ENCODE assay signal across 22 mouse cellular contexts in the genomic region with DNA sequence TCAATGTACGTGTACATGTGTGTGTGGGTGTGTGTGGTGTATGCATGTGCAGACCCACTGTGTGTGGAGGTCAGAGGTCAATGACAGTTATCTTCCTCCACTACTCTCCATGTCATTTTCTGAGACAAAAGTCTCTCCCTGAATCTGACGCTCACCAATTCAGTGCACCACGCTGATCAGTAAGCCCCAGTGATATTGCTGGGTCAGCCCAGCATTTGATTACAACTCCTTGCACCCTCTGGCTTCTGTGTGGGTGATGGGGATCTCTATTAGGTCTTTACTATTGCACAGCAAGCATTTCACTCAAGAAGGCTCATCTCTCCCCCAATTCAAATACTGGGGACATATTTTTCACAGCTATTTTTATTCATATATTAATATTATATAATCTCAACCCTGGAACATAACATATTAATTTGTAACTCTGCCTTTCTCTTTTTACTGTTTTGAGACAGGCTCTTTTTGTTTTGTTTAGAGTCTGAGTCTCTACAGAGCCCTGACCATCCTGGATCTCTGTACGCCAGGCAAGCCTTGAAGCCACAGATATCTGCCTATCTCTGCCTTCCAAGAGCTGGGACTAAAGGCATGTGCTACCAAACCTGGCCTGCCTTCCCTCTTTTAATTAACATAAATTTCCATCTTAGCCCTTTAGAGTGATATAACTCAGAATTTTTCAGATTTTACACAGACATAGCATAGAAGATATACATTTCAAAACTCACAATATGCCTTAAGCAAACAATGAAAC. TPM values are rescaled to one million over a fixed set of nuclear protein-coding genes. Genes with fewer than 3 reads are reported as not detected.
DNase-seq lines count a peak whose midpoint lies in the region; ATAC-seq lines count a peak whose summit lies in the region.
"Had no signal": no experiment of that assay in that cellular context is flagged by ENCODE, and none has a peak within 500 bp of the region (broad histone marks: within the 10 kb centered on the region; RNA-seq: fewer than 3 reads in every experiment).

No protein-coding gene starts in this region.

- no peaks in the 10 kb centered on the region for H3K9me3 ChIP-seq in liver, embryonic 12.5 days (replicated peaks)
- no peaks in the 10 kb centered on the region for H3K9me3 ChIP-seq in liver, embryonic 16.5 days (replicated peaks; ENCODE audit: control insufficient read depth, low read length)
- H3K9me3 ChIP-seq in hindbrain, embryonic 10.5 days = no peaks in the 10 kb centered on the region
- no peaks in the 10 kb centered on the region for H3K9me3 ChIP-seq in forebrain, embryonic 10.5 days
- H3K9me3 ChIP-seq: embryonic facial prominence, embryonic 10.5 days; forebrain, embryonic 13.5 days; heart, embryonic 13.5 days; hindbrain, embryonic 12.5 days had no signal

- DNase-seq in adrenal gland, adult 8-10 months = no peak
- DNase-seq in ovary, adult 18-20 months (ENCODE audit: low spot score) = no peak
- no peak for DNase-seq in hindbrain, embryonic 10.5 days (ENCODE audit: low spot score)
- DNase-seq in forebrain, embryonic 10.5 days (ENCODE audit: extremely low spot score, low spot score) = no peak
- DNase-seq: adrenal gland, postnatal 25 days; cerebellum, adult 18-20 months; cerebellum, postnatal 10 days; gastrocnemius, adult 2 months; gastrocnemius, postnatal 36 days; heart, adult 11 months; heart, postnatal 36 days had no signal

- peak overlapping the region; percentile 80 for H3K27ac ChIP-seq in liver, embryonic 12.5 days
- H3K27ac ChIP-seq in liver, embryonic 16.5 days (ENCODE audit: low read length) = peak overlapping the region; percentile 69; the same call in 1 of the 2 replicates
- no peak overlapping the region for H3K27ac ChIP-seq in hindbrain, embryonic 10.5 days
- no peak overlapping the region for H3K27ac ChIP-seq in forebrain, embryonic 10.5 days
- H3K27ac ChIP-seq: embryonic facial prominence, embryonic 10.5 days; forebrain, embryonic 13.5 days; gastrocnemius, adult 2 months; heart, embryonic 13.5 days; hindbrain, embryonic 12.5 days; hindbrain, postnatal 0 days had no signal

- no peaks in the 10 kb centered on the region for H3K27me3 ChIP-seq in liver, embryonic 12.5 days (replicated peaks)
- H3K27me3 ChIP-seq in liver, embryonic 16.5 days (ENCODE audit: control insufficient read depth, insufficient read depth, low read depth, low read length) = no peaks in the 10 kb centered on the region
- H3K27me3 ChIP-seq in hindbrain, embryonic 10.5 days (ENCODE audit: insufficient read depth, poor library complexity, severe bottlenecking) = no peaks in the 10 kb centered on the region
- H3K27me3 ChIP-seq in forebrain, embryonic 10.5 days (ENCODE audit: poor library complexity, severe bottlenecking) = no peaks in the 10 kb centered on the region
- H3K27me3 ChIP-seq: forebrain, embryonic 13.5 days; heart, embryonic 13.5 days; hindbrain, embryonic 12.5 days; Patski had no signal

- peak; percentile 80 for ATAC-seq in erythroblast, adult 5-6 weeks (replicated peaks; ENCODE audit: low FRiP score, poor library complexity, severe bottlenecking)
- ATAC-seq in liver, embryonic 12.5 days = peak; percentile 91
- peak; percentile 86 for ATAC-seq in liver, embryonic 16.5 days (ENCODE audit: low read depth)
- ATAC-seq: activated CD4-positive, CD25-positive, alpha-beta regulatory T cell, adult 4 months; forebrain, embryonic 13.5 days; hindbrain, postnatal 0 days; Patski had no signal

- no peak overlapping the region for H3K9ac ChIP-seq in liver, embryonic 12.5 days
- H3K9ac ChIP-seq in liver, embryonic 16.5 days (ENCODE audit: low read depth, low read length) = no peak overlapping the region
- H3K9ac ChIP-seq: forebrain, embryonic 13.5 days; heart, embryonic 13.5 days; hindbrain, embryonic 12.5 days had no signal

- H3K4me2 ChIP-seq in liver, embryonic 12.5 days = peak overlapping the region; percentile 44
- H3K4me2 ChIP-seq in liver, embryonic 16.5 days (ENCODE audit: low read depth, low read length) = peak overlapping the region; percentile 24
- H3K4me2 ChIP-seq: forebrain, embryonic 13.5 days; heart, embryonic 13.5 days; hindbrain, embryonic 12.5 days had no signal

- no peak overlapping the region for H3K4me3 ChIP-seq in liver, embryonic 12.5 days
- no peak overlapping the region for H3K4me3 ChIP-seq in liver, embryonic 16.5 days (ENCODE audit: low read depth, low read length)
- no peak overlapping the region for H3K4me3 ChIP-seq in hindbrain, embryonic 10.5 days
- no peak overlapping the region for H3K4me3 ChIP-seq in forebrain, embryonic 10.5 days
- H3K4me3 ChIP-seq: embryonic facial prominence, embryonic 10.5 days; forebrain, embryonic 13.5 days; gastrocnemius, adult 2 months; heart, embryonic 13.5 days; hindbrain, embryonic 12.5 days had no signal

- peaks cover 78% of the 10 kb centered on the region for H3K4me1 ChIP-seq in liver, embryonic 12.5 days
- H3K4me1 ChIP-seq in liver, embryonic 16.5 days (ENCODE audit: control insufficient read depth, low read depth, low read length) = peaks cover 21% of the 10 kb centered on the region
- no peaks in the 10 kb centered on the region for H3K4me1 ChIP-seq in hindbrain, embryonic 10.5 days (replicated peaks)
- H3K4me1 ChIP-seq in forebrain, embryonic 10.5 days = no peaks in the 10 kb centered on the region
- H3K4me1 ChIP-seq: embryonic facial prominence, embryonic 10.5 days; forebrain, embryonic 13.5 days had no signal

- 41% methylated on average over 4 of the region's 4 CpGs for WGBS in liver, embryonic 12.5 days (ENCODE audit: insufficient replicate concordance)
- 45% methylated on average over 4 of the region's 4 CpGs for WGBS in liver, embryonic 16.5 days (ENCODE audit: insufficient replicate concordance)
- 90% methylated on average over 4 of the region's 4 CpGs for WGBS in hindbrain, embryonic 10.5 days
- 89% methylated on average over 4 of the region's 4 CpGs for WGBS in forebrain, embryonic 10.5 days

- H3K36me3 ChIP-seq in liver, embryonic 12.5 days = no peaks in the 10 kb centered on the region
- no peaks in the 10 kb centered on the region for H3K36me3 ChIP-seq in liver, embryonic 16.5 days (ENCODE audit: control insufficient read depth, insufficient read depth)
- H3K36me3 ChIP-seq in hindbrain, embryonic 10.5 days = no peaks in the 10 kb centered on the region
- no peaks in the 10 kb centered on the region for H3K36me3 ChIP-seq in forebrain, embryonic 10.5 days (replicated peaks)
- H3K36me3 ChIP-seq: embryonic facial prominence, embryonic 10.5 days; heart, embryonic 13.5 days; hindbrain, embryonic 12.5 days had no signal

RNA-seq across cellular contexts. Expression of a gene that starts 22.3 kb away (rescaled TPM):
- 21.9 and 26.1 TPM in 2 replicates for total RNA-seq in erythroblast, adult 5-6 weeks (2015; ENCODE audit: low replicate concordance)
- 19.1 and 27.2 TPM in 2 replicates for total RNA-seq in erythroblast, adult 5-6 weeks (2017; ENCODE audit: low replicate concordance)
- polyA plus RNA-seq in liver, embryonic 12.5 days (2016; fragmentation: Nextera tagmentation; extraction: Ambion mirVana) = 30.1 and 35.2 TPM in 2 replicates
- polyA plus RNA-seq in liver, embryonic 16.5 days (2015; fragmentation: Nextera tagmentation; extraction: Ambion mirVana) = 12.7 and 14.0 TPM in 2 replicates
- total RNA-seq in adrenal gland, adult 8-10 months (2022) = 100 to 1,000 TPM; 142 to 177 (median 168) TPM
- polyA plus RNA-seq in hindbrain, embryonic 10.5 days (2016; fragmentation: Nextera tagmentation; extraction: Ambion mirVana) = 23.9 and 29.8 TPM in 2 replicates
- 32.6 and 33.9 TPM in 2 replicates for polyA plus RNA-seq in forebrain, embryonic 10.5 days (2016; fragmentation: Nextera tagmentation; extraction: Ambion mirVana)

RNA-seq across cellular contexts. Expression of a gene that starts 53.2 kb away (rescaled TPM):
- not detected in 2 replicates for total RNA-seq in erythroblast, adult 5-6 weeks (2015; ENCODE audit: low replicate concordance)
- total RNA-seq in erythroblast, adult 5-6 weeks (2017; ENCODE audit: low replicate concordance) = not detected in 2 replicates
- polyA plus RNA-seq in liver, embryonic 12.5 days (2016; fragmentation: Nextera tagmentation; extraction: Ambion mirVana) = 0.12 and 0.14 TPM in 2 replicates
- 0.04 and 0.05 TPM in 2 replicates for polyA plus RNA-seq in liver, embryonic 16.5 days (2015; fragmentation: Nextera tagmentation; extraction: Ambion mirVana)
- 10 to 100 TPM in 2 of 4 experiments, 1 to 10 TPM in 2; 4.3 to 11.6 (median 8.5) TPM for total RNA-seq in adrenal gland, adult 8-10 months (2022)
- polyA plus RNA-seq in hindbrain, embryonic 10.5 days (2016; fragmentation: Nextera tagmentation; extraction: Ambion mirVana) = 0.55 and 1.0 TPM in 2 replicates
- 1.2 and 1.5 TPM in 2 replicates for polyA plus RNA-seq in forebrain, embryonic 10.5 days (2016; fragmentation: Nextera tagmentation; extraction: Ambion mirVana)
- total RNA-seq: gastrocnemius, adult 2 months; gastrocnemius, postnatal 36 days; heart, postnatal 36 days had no signal
- polyA plus RNA-seq: activated CD4-positive, CD25-positive, alpha-beta regulatory T cell, adult 4 months; erythroblast, embryonic 14.5 days had no signal

Comparison
In these comparisons a context has a peak if more than half of its experiments do, and no peak if none do; other contexts are left out.
1. H3K27ac ChIP-seq: peak in liver, embryonic 12.5 days (single experiment) and liver, embryonic 16.5 days (single experiment); none in hindbrain, embryonic 10.5 days (single experiment) and forebrain, embryonic 10.5 days (single experiment).
2. Peak in every context shown above with its lines, with median percentiles within 50 percentile points of each other: ATAC-seq.